Mouse (Mus musculus) embryo, embryonic 11.5 days (tissue): ENCODE data around the gene Shc2.

Experiments used
- DNase-seq: peaks from one replicate; pipeline ENCODE4 v3.0.0-alpha.2; 2012; ENCODE audit warnings: low read depth, low spot score

Gene Shc2

GRCm38 (mm10) chr10:79615860-79616259 lies 21.9 kb downstream of the Shc2 start:
- no peak for DNase-seq

GRCm38 (mm10) chr10:79614305-79614643 lies 23.4 kb downstream of the Shc2 start:
- DNase-seq: no peak

- peak; percentile 67 for DNase-seq
Observed at GRCm38 (mm10) chr10:79613578-79614304, 24.0 kb downstream of the Shc2 start, which contains the start of gene C2cd4c. Gene C2cd4c, minus strand, starts transcription at chr10:79614025.

- peak; percentile 8 for DNase-seq
Observed at GRCm38 (mm10) chr10:79612192-79613135, 25.3 kb downstream of the Shc2 start.

GRCm38 (mm10) chr10:79611296-79611695 lies 26.4 kb downstream of the Shc2 start:
- no peak for DNase-seq

- no peak for DNase-seq
Observed at GRCm38 (mm10) chr10:79609276-79609675, 28.4 kb downstream of the Shc2 start.

GRCm38 (mm10) chr10:79607892-79608291 lies 29.8 kb downstream of the Shc2 start:
- DNase-seq: no peak

- no peak for DNase-seq
Observed at GRCm38 (mm10) chr10:79606537-79606936, 31.2 kb downstream of the Shc2 start.

- no peak for DNase-seq
Observed at GRCm38 (mm10) chr10:79597936-79598230, 39.8 kb downstream of the Shc2 start.

- DNase-seq: no peak
Observed at GRCm38 (mm10) chr10:79597051-79597935, 40.4 kb downstream of the Shc2 start.

- no peak for DNase-seq
Observed at GRCm38 (mm10) chr10:79595590-79595929, 42.2 kb downstream of the Shc2 start.

GRCm38 (mm10) chr10:79594872-79595589 lies 42.7 kb downstream of the Shc2 start:
- peak; percentile 61 for DNase-seq

- DNase-seq: no peak
Observed at GRCm38 (mm10) chr10:79594111-79594510, 43.6 kb downstream of the Shc2 start.

- DNase-seq: no peak
Observed at GRCm38 (mm10) chr10:79590702-79591101, 47.0 kb downstream of the Shc2 start.

GRCm38 (mm10) chr10:79587752-79588126 lies 50.0 kb downstream of the Shc2 start:
- DNase-seq: no peak

- DNase-seq: no peak
Observed at GRCm38 (mm10) chr10:79587061-79587751, 50.5 kb downstream of the Shc2 start, which contains the start of gene Theg. Gene Theg, minus strand, starts transcription at chr10:79587331.

- DNase-seq: no peak
Observed at GRCm38 (mm10) chr10:79586243-79586642, 51.5 kb downstream of the Shc2 start.

- DNase-seq: no peak
Observed at GRCm38 (mm10) chr10:79585723-79586122, 52.0 kb downstream of the Shc2 start.

GRCm38 (mm10) chr10:79585136-79585535 lies 52.6 kb downstream of the Shc2 start:
- no peak for DNase-seq

- no peak for DNase-seq
Observed at GRCm38 (mm10) chr10:79584426-79584825, 53.3 kb downstream of the Shc2 start.

- no peak for DNase-seq
Observed at GRCm38 (mm10) chr10:79584021-79584420, 53.7 kb downstream of the Shc2 start.
